Mouse (Mus musculus) CH12.LX (cell line): ENCODE measurements around the gene Rxfp3.

Experiments used
- CHD2 ChIP-seq: IDR thresholded peaks from 2 replicates; pipeline ENCODE4 v1.6.1; 2011; ENCODE audit warnings: low read length, improper control_type of control experiment
- CTCF ChIP-seq, 2 experiments: IDR thresholded peaks in 1 of 2; conservative IDR thresholded peaks in 1 of 2; 2 replicates each; pipeline ENCODE4 v1.5.1; 2011 to 2012; ENCODE audit warnings: low read depth in 2 of 2, low read length in 2 of 2, improper control_type of control experiment in 1 of 2, inconsistent platforms in 1 of 2, mild to moderate bottlenecking in 1 of 2, moderate library complexity in 1 of 2
- E2F4 ChIP-seq: IDR thresholded peaks from 2 replicates; pipeline ENCODE4 v1.6.1; 2011; ENCODE audit warnings: low read depth, low read length, improper control_type of control experiment; ENCODE audit not compliant: insufficient replicate concordance
- POLR2A ChIP-seq: IDR thresholded peaks from 2 replicates; pipeline ENCODE4 v1.6.1; 2011; ENCODE audit warnings: low read depth, mild to moderate bottlenecking, improper control_type of control experiment, low read length
- RAD21 ChIP-seq: IDR thresholded peaks from 2 replicates; pipeline ENCODE4 v1.6.1; 2011; ENCODE audit warnings: low read depth, mild to moderate bottlenecking, low read length, improper control_type of control experiment, moderate library complexity
- SIN3A ChIP-seq: IDR thresholded peaks from 2 replicates; pipeline ENCODE4 v1.6.1; 2012; ENCODE audit warnings: low read length, improper control_type of control experiment, inconsistent platforms
- SMC3 ChIP-seq: IDR thresholded peaks from 2 replicates; pipeline ENCODE4 v1.6.1; 2011; ENCODE audit warnings: low read depth, low read length, improper control_type of control experiment
- USF2 ChIP-seq: conservative IDR thresholded peaks from 2 replicates; pipeline ENCODE4 v1.6.1; 2011; ENCODE audit warnings: low read depth, low read length, improper control_type of control experiment

DNA sequence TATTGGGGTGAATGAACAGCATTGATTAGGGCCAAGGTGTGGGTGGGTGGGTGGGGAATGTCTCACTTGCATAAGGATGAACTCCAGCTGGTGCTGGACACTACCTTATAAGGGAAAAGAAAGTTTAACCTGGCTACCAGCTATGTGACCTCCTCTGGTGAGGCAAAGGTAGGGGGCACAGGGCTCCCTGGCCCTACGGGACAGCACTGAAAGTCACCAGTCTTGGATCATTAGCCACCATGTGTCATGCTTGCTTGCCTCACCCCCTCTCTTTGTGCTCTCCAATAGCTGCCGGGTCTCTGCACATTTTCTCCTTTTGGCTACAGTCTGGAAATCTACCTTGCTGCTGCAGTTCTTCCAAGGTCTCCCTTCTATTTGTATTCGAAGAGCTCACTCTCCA lies 7.6 kb downstream of the Rxfp3 start:
- TF ChIP-seq CHD2: no peak
- no peak for TF ChIP-seq RAD21
- TF ChIP-seq USF2: no peak
- TF ChIP-seq SMC3: no peak
- TF ChIP-seq CTCF (conservative IDR thresholded peaks at IDR 0.05 in 1 of 2, IDR thresholded peaks at IDR 0.05 in 1 of 2; ENCODE audit: low read depth in 2 of 2, low read length in 2 of 2): no peak
- TF ChIP-seq SIN3A: no peak
- TF ChIP-seq POLR2A: no peak
- no peak for TF ChIP-seq E2F4
